Mouse (Mus musculus) spleen, adult 2 months (tissue): Measurements from ENCODE around the gene Gpc6.

Experiments
- CTCF ChIP-seq: fragments of 200-500 bp; IDR thresholded peaks from 2 replicates; pipeline ENCODE4 v1.5.1; 2011; ENCODE audit warnings: mild to moderate bottlenecking, inconsistent platforms; ENCODE audit not compliant: insufficient read depth, insufficient read length, insufficient replicate concordance; ENCODE audit errors: extremely low read depth
- POLR2A ChIP-seq: fragments of 200-500 bp; IDR thresholded peaks from 2 replicates; pipeline ENCODE4 v1.6.1; 2011; ENCODE audit warnings: low read depth, low read length, inconsistent platforms

DNA sequence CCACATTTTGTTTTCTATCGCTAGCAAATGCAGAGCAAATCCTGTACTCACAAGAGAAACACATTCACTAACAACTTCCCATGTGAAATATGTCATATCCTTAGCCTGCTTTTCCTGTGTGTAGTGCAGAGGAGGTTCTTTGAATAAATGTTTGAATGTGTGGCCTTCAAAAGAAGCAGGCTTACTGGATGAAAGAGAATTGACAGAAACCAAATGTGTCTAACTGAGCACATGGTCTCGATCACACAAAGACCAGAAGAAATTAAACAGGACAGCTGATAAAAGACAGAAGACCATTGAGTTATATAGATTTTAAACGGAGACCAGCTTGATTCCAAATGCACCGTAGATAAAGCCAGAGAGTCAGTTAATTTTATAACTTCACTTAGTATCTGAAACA, 726.2 kb downstream of the Gpc6 start:
- no peak for TF ChIP-seq POLR2A
- no peak for TF ChIP-seq CTCF
